In the genomic region with DNA sequence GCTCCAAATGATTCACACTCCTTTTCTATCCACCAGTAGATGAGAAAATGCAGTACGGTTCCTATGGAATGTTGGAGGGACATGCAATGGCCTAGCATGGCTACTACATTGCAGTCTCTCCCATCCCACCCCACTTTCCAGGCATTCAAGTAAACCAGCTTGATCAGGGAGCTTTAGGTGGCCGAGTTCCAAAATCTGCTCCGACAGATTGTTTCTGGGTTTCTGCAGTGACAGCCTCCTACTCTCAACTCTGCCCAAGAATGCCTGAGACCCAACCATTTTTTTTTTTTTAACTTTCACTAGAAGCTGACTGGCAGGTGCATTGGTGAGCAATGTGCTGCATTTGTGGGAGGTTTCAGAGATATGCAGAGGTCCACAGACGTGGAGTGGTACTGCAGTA, we compare ENCODE assay signal across 14 mouse cellular contexts. TPM values are rescaled to one million over a fixed set of nuclear protein-coding genes. Genes with fewer than 3 reads are reported as not detected.
DNase-seq lines count a peak whose midpoint lies in the region; ATAC-seq and TF ChIP-seq lines count a peak whose summit lies in the region.
"Had no signal": no experiment of that assay in that cellular context is flagged by ENCODE, and none has a peak within 500 bp of the region (broad histone marks: within the 10 kb centered on the region; RNA-seq: fewer than 3 reads in every experiment).

No protein-coding gene starts in this region.

- peak; percentile 31 for DNase-seq in hindbrain, postnatal 0 days (ENCODE audit: low spot score)
- DNase-seq in hindbrain, embryonic 14.5 days (ENCODE audit: low spot score), result no peak
- peak; percentile 66 for DNase-seq in cerebellum, adult 9-10 months
- DNase-seq in layer of hippocampus, postnatal 10 days (ENCODE audit: low spot score in 2 of 2), result peak; percentile 48 to 56
- DNase-seq in right cerebral cortex, postnatal 14 days, result peak; percentile 61
- no peak for DNase-seq in urinary bladder, postnatal 25 days (ENCODE audit: low spot score)
- DNase-seq in thymus, postnatal 36 days, result no peak
- no peak for DNase-seq in thymus, postnatal 0 days (ENCODE audit: low spot score)
- DNase-seq: adrenal gland, postnatal 10 days; lung, adult 18-20 months; thymus, postnatal 4 days had no signal

- no peak overlapping the region for H3K9ac ChIP-seq in hindbrain, postnatal 0 days (replicated peaks; ENCODE audit: low read length)
- no peak overlapping the region for H3K9ac ChIP-seq in hindbrain, embryonic 14.5 days
- H3K9ac ChIP-seq: intestine, embryonic 15.5 days; midbrain, embryonic 13.5 days had no signal

- no peaks in the 10 kb centered on the region for H3K4me1 ChIP-seq in hindbrain, postnatal 0 days (ENCODE audit: insufficient read depth, low read length)
- H3K4me1 ChIP-seq in hindbrain, embryonic 14.5 days (replicated peaks; ENCODE audit: control insufficient read depth, insufficient read depth, low read length), result no peaks in the 10 kb centered on the region
- H3K4me1 ChIP-seq: intestine, embryonic 15.5 days had no signal

- no peak overlapping the region for H3K4me3 ChIP-seq in hindbrain, postnatal 0 days (ENCODE audit: low read length)
- H3K4me3 ChIP-seq in hindbrain, embryonic 14.5 days (replicated peaks; ENCODE audit: low read length), result no peak overlapping the region
- H3K4me3 ChIP-seq: intestine, embryonic 15.5 days; midbrain, embryonic 13.5 days had no signal

- H3K27ac ChIP-seq in hindbrain, postnatal 0 days, result no peak overlapping the region
- H3K27ac ChIP-seq in hindbrain, embryonic 14.5 days, result no peak overlapping the region
- H3K27ac ChIP-seq: intestine, embryonic 15.5 days; midbrain, embryonic 13.5 days had no signal

- H3K36me3 ChIP-seq in hindbrain, postnatal 0 days (ENCODE audit: insufficient read depth, low read length), result no peaks in the 10 kb centered on the region
- H3K36me3 ChIP-seq in hindbrain, embryonic 14.5 days (replicated peaks; ENCODE audit: control insufficient read depth, insufficient read depth), result no peaks in the 10 kb centered on the region
- H3K36me3 ChIP-seq: intestine, embryonic 15.5 days; midbrain, embryonic 13.5 days had no signal

- no peak overlapping the region for H3K4me2 ChIP-seq in hindbrain, postnatal 0 days (ENCODE audit: low read depth, low read length)
- no peak overlapping the region for H3K4me2 ChIP-seq in hindbrain, embryonic 14.5 days (replicated peaks)
- H3K4me2 ChIP-seq: intestine, embryonic 15.5 days; midbrain, embryonic 13.5 days had no signal

- no peak for ATAC-seq in hindbrain, postnatal 0 days
- ATAC-seq in hindbrain, embryonic 14.5 days (ENCODE audit: low FRiP score), result no peak
- ATAC-seq: intestine, embryonic 15.5 days; Patski had no signal

- no peak for TF ChIP-seq CTCF in hindbrain, postnatal 0 days (IDR thresholded peaks at IDR 0.05; ENCODE audit: low read depth)

- H3K27me3 ChIP-seq in hindbrain, postnatal 0 days (ENCODE audit: insufficient read depth, low read length), result no peaks in the 10 kb centered on the region
- no peaks in the 10 kb centered on the region for H3K27me3 ChIP-seq in hindbrain, embryonic 14.5 days (ENCODE audit: control insufficient read depth, insufficient read depth, low read length)
- H3K27me3 ChIP-seq: intestine, embryonic 15.5 days; midbrain, embryonic 13.5 days had no signal

- H3K9me3 ChIP-seq in hindbrain, postnatal 0 days (ENCODE audit: low read length), result no peaks in the 10 kb centered on the region
- H3K9me3 ChIP-seq in hindbrain, embryonic 14.5 days (ENCODE audit: control insufficient read depth, low read length), result no peaks in the 10 kb centered on the region
- H3K9me3 ChIP-seq: intestine, embryonic 15.5 days; midbrain, embryonic 13.5 days had no signal

- 57% methylated on average over 4 of the region's 4 CpGs for WGBS in hindbrain, postnatal 0 days
- WGBS in hindbrain, embryonic 14.5 days, result 80% methylated on average over 4 of the region's 4 CpGs

RNA-seq across cellular contexts. Expression of a gene that starts 36.4 kb away (rescaled TPM):
- not detected in 2 replicates for total RNA-seq in hindbrain, postnatal 0 days (2014; rRNA removed)
- polyA plus RNA-seq in hindbrain, postnatal 0 days (2015; fragmentation: Nextera tagmentation; extraction: Ambion mirVana), result 0.30 and 0.32 TPM in 2 replicates
- polyA plus RNA-seq in hindbrain, embryonic 14.5 days (2014; fragmentation: Nextera tagmentation; extraction: Ambion mirVana), result 2.5 TPM in 1 of 2 replicates, not detected in the other
- not detected for total RNA-seq in layer of hippocampus, postnatal 10 days (2021)
- 0.20 and 0.31 TPM in 2 replicates for polyA plus RNA-seq in thymus, postnatal 0 days (2015; fragmentation: Nextera tagmentation; extraction: Ambion mirVana)
- total RNA-seq: adrenal gland, postnatal 10 days had no signal
- polyA plus RNA-seq: Patski had no signal

RNA-seq across cellular contexts. Expression of a gene that starts 51.9 kb away (rescaled TPM):
- total RNA-seq in hindbrain, postnatal 0 days (2014; rRNA removed), result 14.7 and 19.4 TPM in 2 replicates
- polyA plus RNA-seq in hindbrain, postnatal 0 days (2015; fragmentation: Nextera tagmentation; extraction: Ambion mirVana), result 56.8 and 57.9 TPM in 2 replicates
- 49.3 and 56.9 TPM in 2 replicates for polyA plus RNA-seq in hindbrain, embryonic 14.5 days (2014; fragmentation: Nextera tagmentation; extraction: Ambion mirVana)
- total RNA-seq in layer of hippocampus, postnatal 10 days (2021), result 10 to 100 TPM; 49.1 to 52.0 TPM
- polyA plus RNA-seq in thymus, postnatal 0 days (2015; fragmentation: Nextera tagmentation; extraction: Ambion mirVana), result 121 and 122 TPM in 2 replicates

Comparison
In these comparisons a context has a peak if more than half of its experiments do, and no peak if none do; other contexts are left out.
1. DNase-seq: peak in hindbrain, postnatal 0 days (single experiment), cerebellum, adult 9-10 months (single experiment), layer of hippocampus, postnatal 10 days (2 of 2) and right cerebral cortex, postnatal 14 days (single experiment); none in hindbrain, embryonic 14.5 days (single experiment), urinary bladder, postnatal 25 days (single experiment), thymus, postnatal 36 days (0 of 2) and thymus, postnatal 0 days (single experiment).